Mouse (Mus musculus): Measurements from ENCODE around the gene Phtf2. TPM values are rescaled to one million over a fixed set of nuclear protein-coding genes. Genes with fewer than 3 reads are reported as not detected.

The Phtf2 gene
- polyA plus RNA-seq, 1 experiment: 39.3 TPM

DNA sequence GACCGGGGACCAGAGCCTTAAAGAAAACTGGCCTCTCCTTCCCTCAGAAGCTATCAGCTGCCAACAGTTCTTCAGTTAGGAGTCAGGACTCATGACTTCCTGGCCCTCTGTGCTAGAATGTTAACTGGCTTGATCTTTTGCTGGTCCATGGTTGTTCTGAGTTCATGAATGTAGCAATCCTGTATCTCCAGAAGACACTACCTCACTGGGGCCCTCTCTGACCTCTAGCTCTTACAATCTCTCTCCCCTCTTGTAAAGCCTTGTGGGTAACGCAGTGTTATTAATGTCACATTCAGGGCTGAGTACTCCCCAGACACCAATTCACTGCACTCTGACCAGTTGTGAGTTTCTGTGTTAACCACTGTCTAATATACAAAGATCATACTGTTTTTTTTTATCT is 22.7 kb upstream of the Phtf2 start:
- Histone ChIP-seq H3K9me3 (replicated peaks; ENCODE audit: control insufficient read depth, insufficient read depth, low read length, poor library complexity, severe bottlenecking) (no peaks in the 10 kb centered on the region), H3K36me3 (ENCODE audit: control insufficient read depth, insufficient read depth, low read length, poor library complexity, severe bottlenecking) (peaks cover 13% of the 10 kb centered on the region), H3K4me3 (ENCODE audit: low read depth, low read length) (no peak overlapping the region), H3K27ac (ENCODE audit: insufficient read depth, low read length) (no peak overlapping the region), H3K27me3 (ENCODE audit: control insufficient read depth, insufficient read depth, low read length, poor library complexity, severe bottlenecking) (no peaks in the 10 kb centered on the region), H3K9ac (ENCODE audit: low read depth, poor library complexity, severe bottlenecking) (no peak overlapping the region), H3K4me1 (ENCODE audit: control insufficient read depth, insufficient read depth, low read length) (no peaks in the 10 kb centered on the region)
- TF ChIP-seq EP300 (IDR thresholded peaks at IDR 0.05; ENCODE audit: insufficient read depth, low read depth, low read length): no peak

DNA sequence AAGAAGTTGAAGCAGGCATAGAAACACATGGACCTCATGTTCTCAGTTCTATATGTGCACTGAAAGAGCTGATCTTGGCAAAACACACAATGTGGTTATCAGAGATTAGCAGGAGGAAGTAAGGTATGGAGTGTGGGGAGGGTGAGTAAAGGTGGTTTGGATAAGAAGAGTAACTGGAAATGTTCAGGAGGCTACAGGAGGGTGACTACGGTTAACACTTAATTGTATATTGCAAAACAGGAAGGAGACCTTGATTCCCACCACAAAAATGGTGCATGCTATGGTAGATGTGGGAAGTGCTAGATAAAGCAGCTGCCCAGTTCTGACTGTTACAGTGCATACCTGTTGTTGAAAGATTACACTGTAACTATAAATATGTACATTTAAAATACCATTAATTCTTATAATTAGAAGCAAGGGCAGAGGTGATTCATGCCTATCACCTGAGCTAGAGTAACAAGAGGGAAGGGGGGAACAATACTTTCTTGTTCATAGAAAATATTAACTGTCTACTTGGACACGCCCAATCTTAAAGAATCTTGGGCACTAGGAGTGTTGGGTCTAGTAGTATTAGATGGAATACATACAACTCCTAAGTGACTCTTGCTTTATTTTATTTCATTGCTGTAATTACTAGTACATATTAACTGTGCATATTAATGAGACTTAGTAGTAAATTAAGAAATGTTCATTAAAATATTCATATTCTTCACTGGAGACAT is 15.7 kb upstream of the Phtf2 start:
- Histone ChIP-seq H3K36me3 (ENCODE audit: control insufficient read depth, insufficient read depth, low read length, poor library complexity, severe bottlenecking) (peaks cover 12% of the 10 kb centered on the region), H3K9ac (ENCODE audit: low read depth, poor library complexity, severe bottlenecking) (no peak overlapping the region), H3K4me3 (ENCODE audit: low read depth, low read length) (no peak overlapping the region), H3K9me3 (replicated peaks; ENCODE audit: control insufficient read depth, insufficient read depth, low read length, poor library complexity, severe bottlenecking) (no peaks in the 10 kb centered on the region), H3K4me1 (ENCODE audit: control insufficient read depth, insufficient read depth, low read length) (no peaks in the 10 kb centered on the region), H3K27me3 (ENCODE audit: control insufficient read depth, insufficient read depth, low read length, poor library complexity, severe bottlenecking) (no peaks in the 10 kb centered on the region), H3K27ac (ENCODE audit: insufficient read depth, low read length) (no peak overlapping the region)
- TF ChIP-seq CTCF (IDR thresholded peaks at IDR 0.05; ENCODE audit: low read depth, low read length) (no peak), EP300 (IDR thresholded peaks at IDR 0.05; ENCODE audit: insufficient read depth, low read depth, low read length) (no peak)

DNA sequence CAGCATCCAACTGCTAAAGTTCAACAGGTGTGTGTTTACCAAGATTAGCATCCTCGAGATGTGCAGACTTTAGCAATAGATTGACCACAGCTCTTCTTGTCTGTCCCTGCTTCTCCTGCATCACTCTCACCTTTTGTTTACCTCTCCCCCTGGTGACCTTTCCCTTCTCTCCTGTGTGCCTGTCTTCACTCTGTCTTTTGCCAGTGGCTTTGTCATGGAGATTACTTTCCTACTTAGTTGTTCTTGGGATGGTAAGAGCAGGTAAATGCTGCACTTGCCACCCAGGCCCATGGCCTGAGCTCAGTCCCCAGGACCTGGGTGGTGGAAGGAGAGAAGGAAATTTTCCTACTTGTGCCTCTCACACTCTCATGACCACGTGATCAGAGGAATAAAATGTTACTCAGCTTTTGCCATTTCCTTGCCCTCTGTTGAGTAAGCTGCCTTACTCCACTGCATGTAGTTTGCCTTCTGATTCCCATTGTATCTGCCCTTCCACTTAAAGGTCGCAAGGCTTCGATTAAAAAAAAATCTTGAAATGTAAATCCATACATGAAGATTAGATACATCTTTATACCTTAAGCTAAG is 2.2 kb upstream of the Phtf2 start:
- H3K9me3 ChIP-seq (replicated peaks; ENCODE audit: control insufficient read depth, insufficient read depth, low read length, poor library complexity, severe bottlenecking): no peaks in the 10 kb centered on the region
- H3K4me1 ChIP-seq (ENCODE audit: control insufficient read depth, insufficient read depth, low read length): peaks cover 2% of the 10 kb centered on the region
- 0 out of 2 replicates have a peak overlapping the region, but pooled peaks have one; percentile 86 for H3K9ac ChIP-seq (ENCODE audit: low read depth, poor library complexity, severe bottlenecking)
- H3K27me3 ChIP-seq (ENCODE audit: control insufficient read depth, insufficient read depth, low read length, poor library complexity, severe bottlenecking): no peaks in the 10 kb centered on the region
- peaks cover 9% of the 10 kb centered on the region for H3K36me3 ChIP-seq (ENCODE audit: control insufficient read depth, insufficient read depth, low read length, poor library complexity, severe bottlenecking)
- no peak for TF ChIP-seq EP300 (IDR thresholded peaks at IDR 0.05; ENCODE audit: insufficient read depth, low read depth, low read length)
- TF ChIP-seq POLR2A (IDR thresholded peaks at IDR 0.05; ENCODE audit: insufficient read depth, low read length): no peak
- no peak for TF ChIP-seq CTCF (IDR thresholded peaks at IDR 0.05; ENCODE audit: low read depth, low read length)
- H3K4me3 ChIP-seq (ENCODE audit: low read depth, low read length): peak overlapping the region; percentile 4
- H3K27ac ChIP-seq (ENCODE audit: insufficient read depth, low read length): peak overlapping the region; percentile 63

- TF ChIP-seq POLR2A (IDR thresholded peaks at IDR 0.05; ENCODE audit: insufficient read depth, low read length): no peak
- TF ChIP-seq CTCF (IDR thresholded peaks at IDR 0.05; ENCODE audit: low read depth, low read length): no peak
- TF ChIP-seq EP300 (IDR thresholded peaks at IDR 0.05; ENCODE audit: insufficient read depth, low read depth, low read length): no peak
- H3K9ac ChIP-seq (ENCODE audit: low read depth, poor library complexity, severe bottlenecking): peak overlapping the region; percentile 98
- H3K36me3 ChIP-seq (ENCODE audit: control insufficient read depth, insufficient read depth, low read length, poor library complexity, severe bottlenecking): peaks cover 4% of the 10 kb centered on the region
- peaks cover 2% of the 10 kb centered on the region for H3K4me1 ChIP-seq (ENCODE audit: control insufficient read depth, insufficient read depth, low read length)
- peak overlapping the region; percentile 94 for H3K4me3 ChIP-seq (ENCODE audit: low read depth, low read length)
- no peaks in the 10 kb centered on the region for H3K9me3 ChIP-seq (replicated peaks; ENCODE audit: control insufficient read depth, insufficient read depth, low read length, poor library complexity, severe bottlenecking)
- H3K27ac ChIP-seq (ENCODE audit: insufficient read depth, low read length): peak overlapping the region; percentile 65; the same call in 1 of the 2 replicates
- no peaks in the 10 kb centered on the region for H3K27me3 ChIP-seq (ENCODE audit: control insufficient read depth, insufficient read depth, low read length, poor library complexity, severe bottlenecking)
Measured at GRCm38 (mm10) chr5:20880797-20881775, 838 bp downstream of the Phtf2 start.

GRCm38 (mm10) chr5:20880386-20880785 is 1.5 kb downstream of the Phtf2 start:
- Histone ChIP-seq H3K27me3 (ENCODE audit: control insufficient read depth, insufficient read depth, low read length, poor library complexity, severe bottlenecking) (no peaks in the 10 kb centered on the region), H3K4me3 (ENCODE audit: low read depth, low read length) (no peak overlapping the region), H3K36me3 (ENCODE audit: control insufficient read depth, insufficient read depth, low read length, poor library complexity, severe bottlenecking) (peaks cover 4% of the 10 kb centered on the region), H3K4me1 (ENCODE audit: control insufficient read depth, insufficient read depth, low read length) (peaks cover 2% of the 10 kb centered on the region), H3K9ac (ENCODE audit: low read depth, poor library complexity, severe bottlenecking) (peak overlapping the region; percentile 98; the same call in 1 of the 2 replicates), H3K9me3 (replicated peaks; ENCODE audit: control insufficient read depth, insufficient read depth, low read length, poor library complexity, severe bottlenecking) (no peaks in the 10 kb centered on the region), H3K27ac (ENCODE audit: insufficient read depth, low read length) (no peak overlapping the region)
- TF ChIP-seq EP300 (IDR thresholded peaks at IDR 0.05; ENCODE audit: insufficient read depth, low read depth, low read length): no peak
- no peak for TF ChIP-seq POLR2A (IDR thresholded peaks at IDR 0.05; ENCODE audit: insufficient read depth, low read length)
- no peak for TF ChIP-seq CTCF (IDR thresholded peaks at IDR 0.05; ENCODE audit: low read depth, low read length)

All from ES-Bruce4 (cell line).